Mouse (Mus musculus) hindbrain, embryonic 12.5 days (tissue): ENCODE results near the gene Kctd12. TPM values are rescaled to one million over a fixed set of nuclear protein-coding genes. Genes with fewer than 3 reads are reported as not detected.
A peak's percentile ranks its signal among the peaks of the same experiment; 100 is the strongest.

ENCODE experiments used
- ATAC-seq: fragments of 200-750 bp; cut with Nextera tagmentation; 2 replicates; pipeline ENCODE4 v1.8.0; 2017; ENCODE audit warnings: moderate TSS enrichment; ENCODE audit not compliant: low FRiP score
- H3K27ac ChIP-seq: fragments of 300-500 bp; sonication (generic); 2 replicates; pipeline ENCODE4 v1.5.1; 2016; ENCODE audit warnings: mild to moderate bottlenecking
- H3K27me3 ChIP-seq: fragments of 300-500 bp; sonication (generic); 2 replicates; pipeline ENCODE4 v1.6.1; 2016; ENCODE audit warnings: mild to moderate bottlenecking
- H3K36me3 ChIP-seq: fragments of 300-500 bp; sonication (generic); 2 replicates; pipeline ENCODE4 v1.6.1; 2016; ENCODE audit warnings: mild to moderate bottlenecking
- H3K4me1 ChIP-seq: fragments of 300-500 bp; sonication (generic); 2 replicates; pipeline ENCODE4 v1.6.1; 2016
- H3K4me2 ChIP-seq: fragments of 300-500 bp; sonication (generic); replicated peaks from 2 replicates; pipeline ENCODE4 v1.6.1; 2016; ENCODE audit warnings: mild to moderate bottlenecking
- H3K4me3 ChIP-seq: fragments of 300-500 bp; sonication (generic); 2 replicates; pipeline ENCODE4 v1.5.1; 2016; ENCODE audit warnings: mild to moderate bottlenecking
- H3K9ac ChIP-seq: fragments of 300-500 bp; sonication (generic); 2 replicates; pipeline ENCODE4 v1.6.1; 2016; ENCODE audit warnings: mild to moderate bottlenecking, moderate library complexity
- H3K9me3 ChIP-seq: fragments of 300-500 bp; sonication (generic); replicated peaks from 2 replicates; pipeline ENCODE4 v1.6.1; 2016; ENCODE audit warnings: mild to moderate bottlenecking
- WGBS: fragments of 180-500 bp; shearing (Covaris S2); methylation state at CpG from one replicate; pipeline ENCODE4 v1.1.7; 2016; 5-methylcytosine and 5-hydroxymethylcytosine counted together
- polyA plus RNA-seq: library from polyadenylated mRNA; unstranded; fragments of >200 nt; fragmentation: Nextera tagmentation; extraction: Ambion mirVana; gene quantifications from 2 replicates; pipeline ENCODE4 v1.2.1, GENCODE M21; 2016

The Kctd12 gene
- polyA plus RNA-seq, 1 experiment from 2014 or later, result 22.0 TPM

DNA sequence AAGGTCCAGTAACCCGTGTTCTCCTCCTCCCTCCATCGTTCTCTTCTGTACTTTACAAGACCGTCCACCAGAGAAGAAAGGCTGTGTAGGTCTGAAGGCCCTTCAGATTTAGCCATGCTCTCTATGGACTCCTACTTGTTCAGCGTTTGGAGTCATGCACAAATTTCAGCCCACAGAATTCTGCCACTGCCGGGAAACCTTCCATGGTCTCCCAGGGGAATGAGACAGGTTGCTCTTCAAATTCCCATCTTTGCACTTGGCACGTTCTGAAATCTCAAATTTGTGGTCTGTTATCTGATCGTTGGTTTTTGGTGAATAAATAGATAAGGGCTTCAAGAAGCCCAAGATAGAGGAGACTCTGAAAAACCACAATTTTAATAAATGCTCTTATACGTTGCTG lies 1.2 kb upstream of the Kctd12 start:
- 76% methylated on average over 8 of the region's 8 CpGs for WGBS
- H3K9ac ChIP-seq, result no peak overlapping the region
- H3K27ac ChIP-seq, result no peak overlapping the region
- ATAC-seq, result no peak
- no peak overlapping the region for H3K4me3 ChIP-seq
- no peaks in the 10 kb centered on the region for H3K36me3 ChIP-seq
- peaks cover 18% of the 10 kb centered on the region for H3K4me1 ChIP-seq
- no peaks in the 10 kb centered on the region for H3K9me3 ChIP-seq
- peak overlapping the region; percentile 91; the same call in 1 of the 2 replicates for H3K4me2 ChIP-seq
- peaks cover 17% of the 10 kb centered on the region for H3K27me3 ChIP-seq

DNA sequence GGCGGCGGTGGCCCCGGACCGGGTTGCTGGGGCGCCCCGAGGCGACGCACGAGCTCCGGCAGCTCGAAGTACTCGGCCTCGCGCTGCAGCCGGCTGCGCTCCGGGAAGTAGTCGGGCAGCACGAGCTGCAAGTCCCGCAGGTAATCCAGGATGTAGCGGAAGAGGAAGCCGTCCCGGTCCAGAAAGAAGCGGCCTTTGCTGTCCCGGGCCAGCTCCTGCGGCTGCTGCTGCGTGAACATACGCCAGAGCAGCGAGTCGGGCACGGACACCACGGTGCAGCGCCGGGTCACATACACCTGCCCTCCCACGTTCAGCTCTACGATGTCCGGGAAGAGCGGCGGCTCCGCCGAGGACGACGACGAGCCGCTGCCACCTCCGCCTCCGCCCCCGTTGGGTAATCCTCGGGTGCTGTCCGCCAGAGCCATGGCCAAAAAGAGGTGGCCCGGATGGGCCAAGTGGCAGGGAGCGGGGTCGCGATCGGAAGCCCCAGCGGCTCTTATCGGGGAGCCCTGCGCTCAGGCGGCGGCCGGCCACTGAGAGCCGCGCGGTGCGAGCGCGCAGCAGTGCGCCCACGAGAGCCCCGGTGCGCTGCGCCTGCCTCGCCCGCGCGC lies 316 bp downstream of the Kctd12 start:
- peaks cover 18% of the 10 kb centered on the region for H3K4me1 ChIP-seq
- no peaks in the 10 kb centered on the region for H3K36me3 ChIP-seq
- H3K4me2 ChIP-seq, result peak overlapping the region; percentile 91
- H3K9me3 ChIP-seq, result no peaks in the 10 kb centered on the region
- ATAC-seq, result peak; percentile 49; the same call in 1 of the 2 replicates
- H3K27ac ChIP-seq, result peak overlapping the region; percentile 85
- H3K4me3 ChIP-seq, result peak overlapping the region; percentile 71
- H3K27me3 ChIP-seq, result peaks cover 17% of the 10 kb centered on the region
- peak overlapping the region; percentile 82 for H3K9ac ChIP-seq
- WGBS, result under 1% methylated on average over 72 of the region's 76 CpGs

- Histone ChIP-seq H3K4me1 (peaks cover 18% of the 10 kb centered on the region), H3K4me3 (peak overlapping the region; percentile 71), H3K27ac (peak overlapping the region; percentile 85), H3K36me3 (no peaks in the 10 kb centered on the region), H3K27me3 (peaks cover 17% of the 10 kb centered on the region), H3K9ac (peak overlapping the region; percentile 82), H3K9me3 (no peaks in the 10 kb centered on the region), H3K4me2 (peak overlapping the region; percentile 91)
- peak; percentile 62 for ATAC-seq
- under 1% methylated on average over 60 of the region's 62 CpGs for WGBS
These were observed 909 bp downstream of the Kctd12 start for GRCm38 (mm10) chr14:102981441-102982015.

GRCm38 (mm10) chr14:102980986-102981385 lies 1.5 kb downstream of the Kctd12 start:
- Histone ChIP-seq H3K4me3 (peak overlapping the region; percentile 71), H3K36me3 (no peaks in the 10 kb centered on the region), H3K9me3 (no peaks in the 10 kb centered on the region), H3K9ac (peak overlapping the region; percentile 82), H3K4me2 (peak overlapping the region; percentile 91), H3K27ac (peak overlapping the region; percentile 85), H3K27me3 (peaks cover 17% of the 10 kb centered on the region), H3K4me1 (peaks cover 18% of the 10 kb centered on the region)
- no peak for ATAC-seq
- 12% methylated on average over 14 of the region's 14 CpGs for WGBS

- H3K4me2 ChIP-seq, result peak overlapping the region; percentile 91
- 13% methylated on average over 7 of the region's 7 CpGs for WGBS
- H3K9ac ChIP-seq, result peak overlapping the region; percentile 82
- H3K27ac ChIP-seq, result no peak overlapping the region
- peaks cover 17% of the 10 kb centered on the region for H3K27me3 ChIP-seq
- no peak for ATAC-seq
- H3K4me1 ChIP-seq, result peaks cover 18% of the 10 kb centered on the region
- H3K36me3 ChIP-seq, result no peaks in the 10 kb centered on the region
- no peaks in the 10 kb centered on the region for H3K9me3 ChIP-seq
- H3K4me3 ChIP-seq, result peak overlapping the region; percentile 71
These were observed 2.0 kb downstream of the Kctd12 start for GRCm38 (mm10) chr14:102980481-102980880.

GRCm38 (mm10) chr14:102979831-102980230 lies 2.6 kb downstream of the Kctd12 start:
- H3K27ac ChIP-seq, result no peak overlapping the region
- no peak overlapping the region for H3K9ac ChIP-seq
- H3K9me3 ChIP-seq, result no peaks in the 10 kb centered on the region
- H3K4me1 ChIP-seq, result peaks cover 18% of the 10 kb centered on the region
- H3K4me2 ChIP-seq, result peak overlapping the region; percentile 43
- ATAC-seq, result no peak
- peak overlapping the region; percentile 24 for H3K4me3 ChIP-seq
- 16% methylated on average over 10 of the region's 10 CpGs for WGBS
- no peaks in the 10 kb centered on the region for H3K36me3 ChIP-seq
- peaks cover 17% of the 10 kb centered on the region for H3K27me3 ChIP-seq

GRCm38 (mm10) chr14:102975865-102976264 lies 6.6 kb downstream of the Kctd12 start:
- no peak overlapping the region for H3K4me3 ChIP-seq
- peaks cover 2% of the 10 kb centered on the region for H3K4me1 ChIP-seq
- H3K9me3 ChIP-seq, result no peaks in the 10 kb centered on the region
- H3K36me3 ChIP-seq, result no peaks in the 10 kb centered on the region
- no peak for ATAC-seq
- peaks cover 5% of the 10 kb centered on the region for H3K27me3 ChIP-seq
- H3K27ac ChIP-seq, result no peak overlapping the region
- no peak overlapping the region for H3K9ac ChIP-seq
- H3K4me2 ChIP-seq, result no peak overlapping the region
- WGBS, result 91% methylated on average over 6 of the region's 6 CpGs

DNA sequence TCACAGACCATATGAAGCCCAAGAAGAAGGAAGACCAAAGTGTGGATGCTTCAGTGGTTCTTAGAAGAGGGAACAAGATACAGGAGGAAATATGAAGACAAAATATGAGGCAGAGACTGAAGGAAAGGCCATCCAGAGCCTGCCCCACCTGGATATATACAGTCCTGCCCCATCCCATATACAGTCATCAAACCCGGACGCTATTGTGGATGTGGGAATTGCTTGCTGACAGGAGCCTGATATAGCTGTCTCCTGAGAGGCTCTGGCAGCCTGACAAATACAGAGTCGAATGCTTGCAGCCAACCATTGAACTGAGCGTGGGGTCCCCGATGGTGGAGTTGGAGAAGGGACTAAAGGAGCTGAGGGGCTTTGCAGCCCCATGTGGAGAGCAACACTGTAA lies 13.6 kb downstream of the Kctd12 start:
- Histone ChIP-seq H3K36me3 (no peaks in the 10 kb centered on the region), H3K4me1 (peaks cover 2% of the 10 kb centered on the region; the same call in 1 of the 2 replicates), H3K9me3 (no peaks in the 10 kb centered on the region), H3K4me3 (no peak overlapping the region), H3K4me2 (no peak overlapping the region), H3K9ac (no peak overlapping the region), H3K27me3 (no peaks in the 10 kb centered on the region), H3K27ac (no peak overlapping the region)
- 70% methylated on average over 5 of the region's 5 CpGs for WGBS
- ATAC-seq, result no peak

DNA sequence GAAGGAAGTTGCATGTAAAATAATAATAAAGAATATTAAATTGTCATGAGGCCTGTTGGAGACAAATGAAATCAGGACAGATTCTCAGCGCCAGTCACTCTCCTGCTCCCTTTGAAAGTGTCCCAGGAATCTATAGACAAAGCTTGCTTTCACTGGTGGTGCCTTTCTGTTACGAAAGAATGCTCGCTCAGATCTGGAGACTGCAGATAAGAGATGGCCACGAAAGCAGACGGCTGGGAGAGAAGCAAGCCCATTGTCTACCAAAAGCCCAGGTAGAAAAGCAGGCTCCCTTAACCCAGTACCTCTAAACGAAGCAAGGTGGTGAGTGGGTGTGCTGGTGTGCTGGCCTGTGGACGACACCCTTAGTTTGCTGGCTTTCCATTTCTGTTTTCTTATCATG lies 16.2 kb downstream of the Kctd12 start:
- ATAC-seq, result peak; percentile 58
- Histone ChIP-seq H3K9me3 (no peaks in the 10 kb centered on the region), H3K27me3 (no peaks in the 10 kb centered on the region), H3K36me3 (no peaks in the 10 kb centered on the region), H3K4me3 (no peak overlapping the region), H3K9ac (no peak overlapping the region), H3K4me1 (peaks cover 2% of the 10 kb centered on the region; the same call in 1 of the 2 replicates), H3K4me2 (no peak overlapping the region), H3K27ac (no peak overlapping the region)
- WGBS, result 59% methylated on average over 7 of the region's 7 CpGs

DNA sequence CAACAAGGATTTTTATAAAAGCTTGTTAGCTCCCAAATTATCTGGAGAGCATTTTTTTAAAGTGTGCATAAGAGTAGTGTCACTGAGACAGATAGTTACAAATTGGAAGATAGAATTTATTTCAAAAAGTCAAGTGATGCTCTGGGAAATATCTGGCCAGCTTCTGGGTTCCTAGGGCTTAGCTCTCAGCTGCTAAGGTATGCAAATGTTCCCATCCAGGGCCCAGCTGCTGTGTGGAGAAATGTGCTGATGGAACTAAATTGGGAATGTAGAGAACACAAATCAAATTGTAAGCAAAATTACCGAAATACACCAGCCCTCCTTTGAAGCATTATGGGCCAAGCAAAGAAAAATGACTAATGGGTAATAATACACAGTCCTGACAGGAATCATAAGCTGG lies 16.6 kb downstream of the Kctd12 start:
- Histone ChIP-seq H3K9me3 (no peaks in the 10 kb centered on the region), H3K9ac (no peak overlapping the region), H3K36me3 (no peaks in the 10 kb centered on the region), H3K4me2 (no peak overlapping the region), H3K4me3 (no peak overlapping the region), H3K27ac (no peak overlapping the region), H3K4me1 (peaks cover 2% of the 10 kb centered on the region; the same call in 1 of the 2 replicates), H3K27me3 (no peaks in the 10 kb centered on the region)
- peak; percentile 32 for ATAC-seq
- 61% methylated on average over 1 of the region's 1 CpGs for WGBS

DNA sequence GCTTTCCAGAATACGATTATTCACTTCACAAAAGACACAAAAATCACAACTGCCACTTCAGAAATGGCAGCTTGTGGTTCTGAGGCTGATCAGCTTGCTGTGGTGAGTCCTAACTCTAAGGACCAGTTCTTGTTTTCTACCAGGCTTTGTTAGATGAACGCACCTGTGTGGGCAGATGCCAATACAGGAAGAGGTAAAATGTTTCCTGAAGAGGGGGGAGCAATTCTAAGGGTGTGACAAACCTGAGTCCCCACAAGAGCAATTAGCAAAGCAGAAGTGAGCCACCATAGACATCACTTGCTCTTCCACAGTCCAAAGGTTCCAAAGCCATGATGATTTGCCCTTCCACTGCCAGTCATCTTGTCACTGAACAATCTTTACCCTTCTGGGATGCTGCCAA lies 20.4 kb downstream of the Kctd12 start:
- 95% methylated on average over 2 of the region's 2 CpGs for WGBS
- H3K4me2 ChIP-seq, result no peak overlapping the region
- H3K36me3 ChIP-seq, result no peaks in the 10 kb centered on the region
- no peaks in the 10 kb centered on the region for H3K27me3 ChIP-seq
- H3K9ac ChIP-seq, result no peak overlapping the region
- peaks cover 2% of the 10 kb centered on the region; the same call in 1 of the 2 replicates for H3K4me1 ChIP-seq
- no peak overlapping the region for H3K27ac ChIP-seq
- H3K9me3 ChIP-seq, result no peaks in the 10 kb centered on the region
- no peak overlapping the region for H3K4me3 ChIP-seq
- ATAC-seq, result no peak

DNA sequence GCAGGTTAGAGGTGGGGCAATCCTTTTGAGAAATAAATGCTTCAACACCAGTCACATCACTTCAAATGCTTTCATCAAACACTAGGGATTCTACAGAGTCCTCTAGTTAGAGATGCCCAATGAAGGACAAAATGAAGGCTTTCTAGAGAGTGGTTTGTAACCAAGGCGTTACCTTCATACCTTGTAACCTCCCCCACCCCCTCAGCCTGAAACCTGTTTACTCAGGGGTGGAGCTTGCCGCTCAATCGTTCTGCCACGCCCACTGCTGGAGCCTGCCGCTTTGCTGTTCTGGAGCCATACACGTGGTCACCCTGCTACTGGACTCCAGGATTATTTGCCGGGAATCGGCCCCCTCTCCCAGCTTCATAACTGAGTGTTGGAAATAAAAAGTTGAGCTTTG lies 28.9 kb downstream of the Kctd12 start:
- no peak for ATAC-seq
- Histone ChIP-seq H3K36me3 (no peaks in the 10 kb centered on the region), H3K4me1 (no peaks in the 10 kb centered on the region), H3K4me2 (no peak overlapping the region), H3K27ac (no peak overlapping the region), H3K27me3 (no peaks in the 10 kb centered on the region), H3K9me3 (no peaks in the 10 kb centered on the region), H3K9ac (no peak overlapping the region), H3K4me3 (no peak overlapping the region)
- WGBS, result 32% methylated on average over 8 of the region's 8 CpGs

DNA sequence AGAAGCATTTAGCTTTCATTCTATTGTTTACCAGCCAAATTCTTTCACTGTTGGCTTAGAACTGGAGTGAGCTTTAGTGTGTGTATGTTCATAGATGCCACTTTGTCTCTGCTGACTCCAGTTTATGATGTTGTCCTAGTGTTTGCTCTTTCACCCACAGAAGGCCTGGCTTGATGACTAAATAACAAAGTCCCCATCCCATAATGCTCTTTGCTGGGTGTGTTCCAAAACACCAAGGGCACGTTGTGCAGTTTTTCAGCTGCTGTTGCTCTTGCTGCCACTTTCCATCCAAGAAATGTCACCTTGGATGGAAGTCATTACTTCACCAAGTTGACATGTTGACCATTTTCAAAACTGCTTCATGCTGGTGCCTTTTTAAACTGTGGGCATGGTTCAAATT lies 30.5 kb downstream of the Kctd12 start:
- H3K4me2 ChIP-seq, result no peak overlapping the region
- no peaks in the 10 kb centered on the region for H3K27me3 ChIP-seq
- H3K9ac ChIP-seq, result no peak overlapping the region
- 70% methylated on average over 1 of the region's 1 CpGs for WGBS
- no peaks in the 10 kb centered on the region for H3K36me3 ChIP-seq
- H3K27ac ChIP-seq, result no peak overlapping the region
- H3K4me3 ChIP-seq, result no peak overlapping the region
- no peaks in the 10 kb centered on the region for H3K4me1 ChIP-seq
- H3K9me3 ChIP-seq, result no peaks in the 10 kb centered on the region
- no peak for ATAC-seq
